Mouse (Mus musculus): ENCODE data around the gene Trip11. TPM values are rescaled to one million over a fixed set of nuclear protein-coding genes. Genes with fewer than 3 reads are reported as not detected.

Trip11 gene
- polyA plus RNA-seq, 1 experiment from 2014 or later: 27.4 TPM

DNA sequence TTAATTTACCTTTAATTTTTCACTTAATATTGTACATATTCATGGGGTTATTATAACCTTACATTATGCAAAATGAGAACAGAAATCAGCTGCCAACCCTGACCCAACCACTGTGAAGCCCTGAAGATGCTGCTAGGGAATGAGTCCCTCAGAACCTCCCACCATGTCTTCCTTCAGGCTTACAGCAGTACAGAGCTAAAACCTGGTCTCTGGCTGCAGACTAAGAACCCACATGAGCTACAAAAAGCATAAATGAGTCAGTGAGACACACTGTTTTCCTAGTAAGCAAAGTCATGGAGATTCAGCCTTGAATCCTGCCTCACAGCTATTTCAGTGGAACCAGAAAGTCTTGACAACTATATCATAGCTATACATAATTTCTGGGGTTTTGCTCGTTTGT, 15.4 kb upstream of the Trip11 start:
- Histone ChIP-seq H3K9me3 (no peaks in the 10 kb centered on the region), H3K4me2 (no peak overlapping the region), H3K4me1 (replicated peaks) (no peaks in the 10 kb centered on the region), H3K36me3 (peaks cover 89% of the 10 kb centered on the region), H3K27me3 (no peaks in the 10 kb centered on the region), H3K4me3 (replicated peaks) (no peak overlapping the region), H3K27ac (no peak overlapping the region), H3K9ac (replicated peaks) (no peak overlapping the region)
- no peak for ATAC-seq (ENCODE audit: insufficient number of reproducible peaks, insufficient read depth, low FRiP score, low TSS enrichment, low read depth)
- WGBS: 84% methylated on average over 1 of the region's 1 CpGs

DNA sequence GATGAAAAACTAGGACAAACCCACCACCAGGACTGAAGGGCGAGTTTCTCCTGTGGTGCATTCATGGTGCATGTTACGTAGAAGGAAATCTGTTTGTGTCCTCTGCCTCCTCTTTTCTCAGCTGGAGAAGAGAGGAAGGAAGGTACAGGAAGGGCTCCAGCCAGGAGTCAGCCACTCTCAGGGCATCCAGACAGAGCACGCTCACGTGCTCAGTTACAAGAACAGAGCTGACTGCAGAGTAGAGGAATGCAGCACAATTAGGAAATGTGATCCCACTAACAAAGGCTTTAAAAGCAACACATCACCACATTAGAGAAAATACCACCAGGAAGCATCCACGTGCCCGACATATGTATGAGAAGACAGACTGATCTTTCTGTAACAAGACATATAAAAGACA, 9.2 kb upstream of the Trip11 start:
- no peaks in the 10 kb centered on the region for H3K4me1 ChIP-seq (replicated peaks)
- no peaks in the 10 kb centered on the region for H3K27me3 ChIP-seq
- H3K4me2 ChIP-seq: no peak overlapping the region
- no peak overlapping the region for H3K9ac ChIP-seq (replicated peaks)
- peaks cover 55% of the 10 kb centered on the region for H3K36me3 ChIP-seq
- H3K27ac ChIP-seq: no peak overlapping the region
- H3K4me3 ChIP-seq (replicated peaks): no peak overlapping the region
- 74% methylated on average over 6 of the region's 6 CpGs for WGBS
- ATAC-seq (ENCODE audit: insufficient number of reproducible peaks, insufficient read depth, low FRiP score, low TSS enrichment, low read depth): no peak
- H3K9me3 ChIP-seq: no peaks in the 10 kb centered on the region

DNA sequence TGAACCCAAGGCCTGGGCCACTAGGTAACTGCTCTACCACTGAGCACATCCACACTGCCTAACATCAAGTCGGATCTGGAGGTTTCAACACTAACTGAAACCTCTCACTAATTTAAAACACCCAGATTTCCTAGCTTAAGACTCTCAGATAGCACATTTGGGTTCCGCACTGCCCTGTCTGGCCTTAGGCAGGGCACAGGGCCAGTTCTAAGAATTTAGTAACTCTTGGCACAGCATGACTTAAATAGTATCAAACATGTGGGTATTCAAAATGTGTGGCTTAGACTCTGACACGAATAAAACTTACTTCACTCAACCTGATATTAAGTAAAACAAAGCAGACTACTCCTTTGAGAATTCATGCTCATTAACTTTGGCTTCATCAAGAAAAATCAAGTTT, 6.8 kb upstream of the Trip11 start:
- no peak overlapping the region for H3K9ac ChIP-seq (replicated peaks)
- no peak overlapping the region for H3K27ac ChIP-seq
- no peaks in the 10 kb centered on the region for H3K9me3 ChIP-seq
- no peak overlapping the region for H3K4me3 ChIP-seq (replicated peaks)
- no peak for ATAC-seq (ENCODE audit: insufficient number of reproducible peaks, insufficient read depth, low FRiP score, low TSS enrichment, low read depth)
- no peaks in the 10 kb centered on the region for H3K4me1 ChIP-seq (replicated peaks)
- no peaks in the 10 kb centered on the region for H3K27me3 ChIP-seq
- H3K36me3 ChIP-seq: peaks cover 34% of the 10 kb centered on the region
- WGBS: 84% methylated on average over 3 of the region's 3 CpGs
- no peak overlapping the region for H3K4me2 ChIP-seq

DNA sequence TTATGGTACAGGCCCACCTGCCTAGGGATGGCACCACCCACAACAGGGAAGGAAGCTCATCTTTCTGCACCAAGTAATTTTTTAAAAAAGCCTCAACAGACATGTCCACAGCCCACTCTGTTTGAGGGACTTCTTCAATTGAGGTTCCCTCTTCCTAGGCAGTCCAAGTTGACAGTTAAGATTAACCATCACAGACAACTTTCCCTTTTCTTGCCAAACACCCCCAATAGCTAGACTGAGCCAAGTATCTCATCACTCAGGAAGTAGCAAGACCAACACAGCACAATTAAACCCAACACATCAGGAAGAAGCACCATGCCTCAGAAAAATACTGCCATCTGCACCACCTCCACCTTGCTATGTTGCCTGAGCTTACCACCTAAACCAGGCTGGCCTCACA, 4.1 kb upstream of the Trip11 start:
- H3K9ac ChIP-seq (replicated peaks): no peak overlapping the region
- no peaks in the 10 kb centered on the region for H3K9me3 ChIP-seq
- no peak overlapping the region for H3K4me3 ChIP-seq (replicated peaks)
- H3K36me3 ChIP-seq: peaks cover 8% of the 10 kb centered on the region
- no peaks in the 10 kb centered on the region for H3K27me3 ChIP-seq
- peaks cover 1% of the 10 kb centered on the region for H3K4me1 ChIP-seq (replicated peaks)
- no peak for ATAC-seq (ENCODE audit: insufficient number of reproducible peaks, insufficient read depth, low FRiP score, low TSS enrichment, low read depth)
- no peak overlapping the region for H3K27ac ChIP-seq
- no peak overlapping the region for H3K4me2 ChIP-seq

DNA sequence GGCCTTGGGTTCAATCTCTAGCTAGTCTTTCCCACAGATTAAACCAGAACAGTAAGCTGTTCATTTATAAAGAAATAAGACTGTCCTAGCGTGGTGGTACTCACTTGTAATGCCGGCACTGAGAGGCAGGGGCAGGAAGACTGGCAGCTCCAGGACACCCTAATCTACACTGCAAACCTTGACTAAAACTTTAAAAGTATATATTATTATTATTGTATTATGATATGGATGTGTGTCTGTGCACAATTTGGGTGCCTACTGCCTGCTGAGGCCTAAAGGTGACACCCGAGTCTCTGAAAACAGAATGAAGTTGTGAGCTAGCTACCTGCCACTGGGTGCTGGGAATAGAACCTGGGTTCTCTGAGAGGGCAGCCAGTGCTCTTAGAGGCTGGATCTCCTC, 1.7 kb downstream of the Trip11 start:
- no peaks in the 10 kb centered on the region for H3K27me3 ChIP-seq
- peak overlapping the region; percentile 74 for H3K4me2 ChIP-seq
- no peaks in the 10 kb centered on the region for H3K9me3 ChIP-seq
- WGBS: 90% methylated on average over 3 of the region's 3 CpGs
- peak overlapping the region; percentile 88; the same call in 1 of the 2 replicates for H3K9ac ChIP-seq (replicated peaks)
- H3K4me3 ChIP-seq (replicated peaks): peak overlapping the region; percentile 92
- no peak overlapping the region for H3K27ac ChIP-seq
- ATAC-seq (ENCODE audit: insufficient number of reproducible peaks, insufficient read depth, low FRiP score, low TSS enrichment, low read depth): no peak
- peaks cover 23% of the 10 kb centered on the region for H3K36me3 ChIP-seq
- H3K4me1 ChIP-seq (replicated peaks): peaks cover 12% of the 10 kb centered on the region

DNA sequence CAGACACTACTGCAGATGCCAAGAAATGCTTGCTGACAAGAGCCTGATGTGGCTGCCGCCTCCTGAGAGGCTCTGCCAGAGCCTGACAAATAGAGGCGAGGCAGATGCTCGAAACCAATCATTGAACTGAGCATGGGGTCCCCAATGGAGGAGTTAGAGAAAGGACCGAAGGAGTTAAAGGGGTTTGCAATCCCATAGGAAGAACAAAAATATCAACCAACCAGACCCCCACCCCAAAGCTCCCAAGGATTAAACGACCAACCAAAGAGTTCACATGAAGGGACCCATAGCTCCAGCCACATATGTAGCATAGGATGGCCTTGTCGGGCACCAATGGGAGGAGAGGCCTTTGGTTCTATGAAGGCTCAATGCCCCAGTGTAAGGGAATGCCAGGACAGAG, 2.7 kb downstream of the Trip11 start:
- H3K9me3 ChIP-seq: no peaks in the 10 kb centered on the region
- H3K27ac ChIP-seq: no peak overlapping the region
- H3K4me1 ChIP-seq (replicated peaks): peaks cover 12% of the 10 kb centered on the region
- 94% methylated on average over 6 of the region's 6 CpGs for WGBS
- ATAC-seq (ENCODE audit: insufficient number of reproducible peaks, insufficient read depth, low FRiP score, low TSS enrichment, low read depth): no peak
- H3K4me3 ChIP-seq (replicated peaks): no peak overlapping the region
- H3K9ac ChIP-seq (replicated peaks): no peak overlapping the region
- H3K4me2 ChIP-seq: no peak overlapping the region
- no peaks in the 10 kb centered on the region for H3K27me3 ChIP-seq
- H3K36me3 ChIP-seq: peaks cover 33% of the 10 kb centered on the region

DNA sequence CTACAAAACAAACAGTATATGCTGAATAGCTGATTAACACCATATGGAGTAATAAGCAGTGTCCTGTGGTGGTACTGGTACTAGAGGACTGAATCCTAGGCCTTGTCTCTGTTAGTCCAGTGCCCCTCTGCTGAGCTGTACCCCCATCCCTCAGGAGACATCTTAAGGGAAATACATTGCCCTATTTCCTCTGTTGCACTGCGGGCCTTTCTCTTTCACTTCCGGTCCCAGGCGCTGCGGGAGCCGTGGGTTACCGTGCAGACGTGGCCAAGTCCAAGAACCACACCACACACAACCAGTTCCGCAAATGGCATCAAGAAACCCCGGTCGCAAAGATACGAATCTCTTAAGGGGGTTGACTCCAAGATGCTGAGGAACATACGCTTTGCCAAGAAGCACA, 7.2 kb downstream of the Trip11 start:
- no peaks in the 10 kb centered on the region for H3K27me3 ChIP-seq
- no peak for ATAC-seq (ENCODE audit: insufficient number of reproducible peaks, insufficient read depth, low FRiP score, low TSS enrichment, low read depth)
- H3K9ac ChIP-seq (replicated peaks): no peak overlapping the region
- H3K4me1 ChIP-seq (replicated peaks): no peaks in the 10 kb centered on the region
- H3K9me3 ChIP-seq: no peaks in the 10 kb centered on the region
- no peak overlapping the region for H3K4me2 ChIP-seq
- peaks cover 48% of the 10 kb centered on the region for H3K36me3 ChIP-seq
- no peak overlapping the region for H3K4me3 ChIP-seq (replicated peaks)
- no peak overlapping the region for H3K27ac ChIP-seq
- 94% methylated on average over 12 of the region's 12 CpGs for WGBS

DNA sequence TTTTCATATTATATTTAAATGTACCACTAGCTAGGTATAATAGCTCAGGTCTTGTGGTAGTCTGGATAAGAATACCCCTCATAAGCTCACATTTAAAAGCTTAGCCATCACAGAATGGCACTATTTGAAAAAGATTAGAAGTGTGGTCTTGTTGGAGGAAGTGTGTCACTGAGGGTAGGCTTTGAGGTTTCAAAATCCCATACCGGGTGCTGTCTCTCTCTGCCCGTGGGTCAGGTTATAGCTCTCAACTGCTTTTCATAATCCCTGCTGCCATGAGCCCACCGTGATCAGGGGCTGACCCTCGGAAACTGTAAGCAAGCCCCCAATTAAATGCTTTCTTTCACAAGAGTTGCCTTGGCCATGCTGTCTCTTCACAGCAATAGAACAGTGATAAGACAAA, 8.2 kb downstream of the Trip11 start:
- peaks cover 51% of the 10 kb centered on the region for H3K36me3 ChIP-seq
- no peak for ATAC-seq (ENCODE audit: insufficient number of reproducible peaks, insufficient read depth, low FRiP score, low TSS enrichment, low read depth)
- H3K9ac ChIP-seq (replicated peaks): no peak overlapping the region
- no peaks in the 10 kb centered on the region for H3K27me3 ChIP-seq
- 92% methylated on average over 4 of the region's 4 CpGs for WGBS
- H3K4me2 ChIP-seq: no peak overlapping the region
- H3K9me3 ChIP-seq: no peaks in the 10 kb centered on the region
- H3K4me3 ChIP-seq (replicated peaks): no peak overlapping the region
- no peak overlapping the region for H3K27ac ChIP-seq
- no peaks in the 10 kb centered on the region for H3K4me1 ChIP-seq (replicated peaks)

DNA sequence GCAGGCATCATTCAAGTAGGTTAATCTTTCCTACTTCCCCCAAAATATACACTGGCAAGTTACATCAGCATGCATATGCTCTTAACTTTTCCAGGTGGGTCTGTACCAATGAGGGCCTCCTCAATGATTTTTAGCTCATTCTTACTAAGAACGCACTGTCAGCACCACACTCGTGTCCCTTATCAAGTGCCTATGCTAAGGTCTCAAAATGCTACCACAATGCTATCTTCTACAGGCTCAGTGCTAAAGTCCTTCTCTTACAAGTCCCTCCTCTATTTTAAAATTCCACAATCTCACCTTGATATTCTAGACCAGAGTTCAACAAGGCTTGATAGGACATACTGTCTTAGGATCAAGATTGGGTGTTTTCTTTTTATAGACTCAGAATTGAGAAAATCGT, 8.9 kb downstream of the Trip11 start:
- Histone ChIP-seq H3K4me3 (replicated peaks) (no peak overlapping the region), H3K4me1 (replicated peaks) (no peaks in the 10 kb centered on the region), H3K27me3 (no peaks in the 10 kb centered on the region), H3K9ac (replicated peaks) (no peak overlapping the region), H3K9me3 (no peaks in the 10 kb centered on the region), H3K36me3 (peaks cover 52% of the 10 kb centered on the region), H3K27ac (no peak overlapping the region), H3K4me2 (no peak overlapping the region)
- no peak for ATAC-seq (ENCODE audit: insufficient number of reproducible peaks, insufficient read depth, low FRiP score, low TSS enrichment, low read depth)
- 90% methylated on average over 3 of the region's 3 CpGs for WGBS

DNA sequence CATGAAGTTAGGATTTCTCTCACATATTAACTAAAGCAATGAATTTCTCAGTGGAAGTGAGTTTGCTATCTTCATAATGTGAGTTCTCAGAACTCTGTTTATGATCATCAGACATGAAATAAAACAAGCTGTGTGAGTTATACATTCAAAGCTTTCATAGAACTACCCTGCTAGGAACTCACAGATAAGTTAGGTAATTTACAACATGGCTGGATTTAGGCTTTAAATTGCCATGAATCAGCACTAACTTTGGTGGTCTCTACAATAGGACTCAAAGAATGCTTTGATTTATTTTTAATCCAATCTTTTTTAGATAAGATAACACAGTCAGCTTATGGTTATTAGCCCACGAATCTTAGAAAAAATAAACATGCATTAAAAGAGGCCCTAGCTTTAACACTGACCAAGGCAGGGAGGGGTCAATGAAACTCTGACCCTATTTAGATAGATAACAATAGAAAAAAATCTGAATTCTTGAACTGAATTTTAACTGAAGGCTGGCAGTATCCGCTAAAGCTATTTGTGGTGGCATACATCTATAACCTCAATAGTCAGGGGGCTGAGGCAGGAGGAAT, 13.3 kb downstream of the Trip11 start:
- WGBS: 90% methylated on average over 2 of the region's 2 CpGs
- Histone ChIP-seq H3K27me3 (no peaks in the 10 kb centered on the region), H3K27ac (no peak overlapping the region), H3K4me3 (replicated peaks) (no peak overlapping the region), H3K9ac (replicated peaks) (no peak overlapping the region), H3K4me1 (replicated peaks) (no peaks in the 10 kb centered on the region), H3K9me3 (no peaks in the 10 kb centered on the region), H3K4me2 (no peak overlapping the region), H3K36me3 (peaks cover 31% of the 10 kb centered on the region)
- ATAC-seq (ENCODE audit: insufficient number of reproducible peaks, insufficient read depth, low FRiP score, low TSS enrichment, low read depth): no peak

DNA sequence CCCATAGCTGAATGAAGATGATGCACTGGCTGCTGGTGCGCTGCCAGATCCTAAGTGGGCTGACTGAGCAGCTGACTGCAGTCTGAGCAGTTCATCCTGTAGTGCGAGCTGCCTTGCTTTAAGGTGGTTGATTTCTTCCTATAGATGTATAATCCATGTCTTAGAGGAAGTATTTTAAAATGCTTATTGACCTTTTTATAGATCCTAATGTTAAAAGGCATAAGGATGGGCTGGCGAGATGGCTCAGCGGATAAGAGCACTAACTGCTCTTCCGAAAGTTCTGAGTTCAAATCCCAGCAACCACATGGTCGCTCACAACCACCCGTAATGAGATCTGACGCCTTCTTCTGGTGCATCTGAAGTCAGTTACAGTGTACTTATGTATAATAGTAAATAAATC, 14.1 kb downstream of the Trip11 start:
- no peak overlapping the region for H3K9ac ChIP-seq (replicated peaks)
- peaks cover 33% of the 10 kb centered on the region for H3K36me3 ChIP-seq
- H3K4me2 ChIP-seq: no peak overlapping the region
- H3K27ac ChIP-seq: no peak overlapping the region
- H3K4me3 ChIP-seq (replicated peaks): no peak overlapping the region
- no peaks in the 10 kb centered on the region for H3K9me3 ChIP-seq
- whole genome bisulfite sequencing: 95% methylated on average over 8 of the region's 8 CpGs
- no peaks in the 10 kb centered on the region for H3K4me1 ChIP-seq (replicated peaks)
- no peaks in the 10 kb centered on the region for H3K27me3 ChIP-seq
- ATAC-seq (ENCODE audit: insufficient number of reproducible peaks, insufficient read depth, low FRiP score, low TSS enrichment, low read depth): no peak

DNA sequence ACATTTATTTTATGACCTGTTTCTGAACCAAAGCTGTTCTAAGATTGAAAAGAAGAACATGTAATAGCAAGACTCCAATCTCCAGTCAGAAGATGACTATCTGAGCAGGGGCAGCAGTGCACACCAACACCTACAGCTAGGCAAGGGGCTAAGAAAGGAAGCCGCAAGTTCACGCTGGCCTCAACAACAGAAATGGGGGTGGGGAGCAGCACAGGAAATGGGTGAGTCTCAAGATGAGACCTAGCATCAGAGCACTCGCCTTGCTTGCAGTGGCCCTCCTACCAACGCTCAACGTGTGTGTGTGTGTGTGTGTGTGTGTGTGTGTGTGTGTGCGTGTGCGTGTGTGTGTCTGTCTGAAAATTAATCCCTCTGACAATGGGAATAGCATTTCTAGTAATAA, 16.0 kb downstream of the Trip11 start:
- no peak overlapping the region for H3K9ac ChIP-seq (replicated peaks)
- H3K4me3 ChIP-seq (replicated peaks): no peak overlapping the region
- H3K9me3 ChIP-seq: no peaks in the 10 kb centered on the region
- H3K27me3 ChIP-seq: no peaks in the 10 kb centered on the region
- 83% methylated on average over 7 of the region's 7 CpGs for WGBS
- H3K27ac ChIP-seq: no peak overlapping the region
- H3K4me1 ChIP-seq (replicated peaks): no peaks in the 10 kb centered on the region
- H3K4me2 ChIP-seq: no peak overlapping the region
- no peak for ATAC-seq (ENCODE audit: insufficient number of reproducible peaks, insufficient read depth, low FRiP score, low TSS enrichment, low read depth)
- peaks cover 42% of the 10 kb centered on the region for H3K36me3 ChIP-seq
